In genomic region chr7:140078711-140079110, GRCm38 (mm10) we compare ENCODE assay signal across 9 mouse cellular contexts. TPM values are rescaled to one million over a fixed set of nuclear protein-coding genes. Genes with fewer than 3 reads are reported as not detected.
DNase-seq lines count a peak whose midpoint lies in the region; ATAC-seq lines count a peak whose summit lies in the region.
"Had no signal": no experiment of that assay in that cellular context is flagged by ENCODE, and none has a peak within 500 bp of the region (broad histone marks: within the 10 kb centered on the region; RNA-seq: fewer than 3 reads in every experiment).

No protein-coding gene starts in this region.

- H3K9ac ChIP-seq in limb, embryonic 11.5 days (ENCODE audit: low read length), result no peak overlapping the region
- H3K9ac ChIP-seq in neural tube, embryonic 11.5 days (ENCODE audit: low read length), result no peak overlapping the region

- no peaks in the 10 kb centered on the region for H3K9me3 ChIP-seq in limb, embryonic 11.5 days (ENCODE audit: control insufficient read depth, low read length)
- no peaks in the 10 kb centered on the region for H3K9me3 ChIP-seq in neural tube, embryonic 11.5 days (ENCODE audit: control insufficient read depth, low read length)

- H3K4me1 ChIP-seq in limb, embryonic 11.5 days (ENCODE audit: control insufficient read depth, insufficient read depth, low read length), result peaks cover 9% of the 10 kb centered on the region; the same call in 1 of the 2 replicates
- peaks cover 14% of the 10 kb centered on the region for H3K4me1 ChIP-seq in neural tube, embryonic 11.5 days (ENCODE audit: control insufficient read depth, insufficient read depth, low read length)

- ATAC-seq in limb, embryonic 11.5 days (ENCODE audit: insufficient number of reproducible peaks, low FRiP score, low TSS enrichment, low read depth), result no peak
- ATAC-seq in neural tube, embryonic 11.5 days (ENCODE audit: insufficient read depth, low FRiP score, low TSS enrichment), result no peak
- no peak for ATAC-seq in erythroid progenitor cell, adult 5-6 weeks (replicated peaks; ENCODE audit: low FRiP score, poor library complexity, severe bottlenecking)

- peak; percentile 62 for DNase-seq in kidney, adult 9 months
- no peak for DNase-seq in kidney, adult 11 months
- DNase-seq in MN1 (ENCODE audit: low spot score), result peak; percentile 88
- peak; percentile 81 for DNase-seq in cerebellum, adult 9-10 months
- DNase-seq in heart, postnatal 4 days, result peak; percentile 72
- DNase-seq in limb, embryonic 11.5 days (ENCODE audit: low spot score), result peak; percentile 86
- DNase-seq in neural tube, embryonic 11.5 days (ENCODE audit: low spot score), result peak; percentile 83

- peaks cover 31% of the 10 kb centered on the region for H3K27me3 ChIP-seq in limb, embryonic 11.5 days (ENCODE audit: control insufficient read depth, insufficient read depth, low read length)
- H3K27me3 ChIP-seq in neural tube, embryonic 11.5 days (ENCODE audit: control insufficient read depth, insufficient read depth, low read length), result peaks cover 24% of the 10 kb centered on the region

- H3K36me3 ChIP-seq in limb, embryonic 11.5 days (ENCODE audit: control insufficient read depth, insufficient read depth, low read length), result no peaks in the 10 kb centered on the region
- no peaks in the 10 kb centered on the region for H3K36me3 ChIP-seq in neural tube, embryonic 11.5 days (ENCODE audit: control insufficient read depth, insufficient read depth, low read length)

- no peak overlapping the region for H3K4me2 ChIP-seq in limb, embryonic 11.5 days (ENCODE audit: low read depth, severe bottlenecking)
- H3K4me2 ChIP-seq in neural tube, embryonic 11.5 days (ENCODE audit: low read depth), result no peak overlapping the region

- no peak overlapping the region for H3K4me3 ChIP-seq in limb, embryonic 11.5 days (ENCODE audit: low read depth, low read length)
- H3K4me3 ChIP-seq in neural tube, embryonic 11.5 days (ENCODE audit: low read depth, low read length), result no peak overlapping the region

- 7% methylated on average over 5 of the region's 5 CpGs for WGBS in limb, embryonic 11.5 days
- WGBS in neural tube, embryonic 11.5 days, result 5% methylated on average over 5 of the region's 5 CpGs

- H3K27ac ChIP-seq in limb, embryonic 11.5 days (replicated peaks; ENCODE audit: low read depth, low read length), result no peak overlapping the region
- no peak overlapping the region for H3K27ac ChIP-seq in neural tube, embryonic 11.5 days (ENCODE audit: low read depth, low read length)

RNA-seq across cellular contexts. Expression of gene Caly, which starts 3.6 kb away (rescaled TPM):
- under 1 TPM in 1 of 2 experiments, not detected in 1; 0.34 TPM for total RNA-seq in heart, postnatal 4 days (2021)
- polyA plus RNA-seq in limb, embryonic 11.5 days (2014; fragmentation: Nextera tagmentation; extraction: Ambion mirVana), result 1.6 and 2.0 TPM in 2 replicates
- polyA plus RNA-seq in neural tube, embryonic 11.5 days (2014; fragmentation: Nextera tagmentation; extraction: Ambion mirVana), result 9.4 and 11.4 TPM in 2 replicates
- not detected in 2 replicates for total RNA-seq in erythroid progenitor cell, adult 5-6 weeks (2015; ENCODE audit: low replicate concordance)
- total RNA-seq in erythroid progenitor cell, adult 5-6 weeks (2017; ENCODE audit: low replicate concordance), result not detected in 2 replicates

RNA-seq across cellular contexts. Expression of gene Prap1, which starts 14.5 kb away (rescaled TPM):
- total RNA-seq in heart, postnatal 4 days (2021), result not detected
- not detected in 2 replicates for polyA plus RNA-seq in limb, embryonic 11.5 days (2014; fragmentation: Nextera tagmentation; extraction: Ambion mirVana)
- not detected in 2 replicates for polyA plus RNA-seq in neural tube, embryonic 11.5 days (2014; fragmentation: Nextera tagmentation; extraction: Ambion mirVana)
- not detected in 2 replicates for total RNA-seq in erythroid progenitor cell, adult 5-6 weeks (2015; ENCODE audit: low replicate concordance)
- total RNA-seq in erythroid progenitor cell, adult 5-6 weeks (2017; ENCODE audit: low replicate concordance), result not detected in 2 replicates
- polyA plus RNA-seq: neural tube, embryonic 14.5 days had no signal

RNA-seq across cellular contexts. Expression of gene Fuom, which starts 23.5 kb away (rescaled TPM):
- 100 to 1,000 TPM; 106 to 119 TPM for total RNA-seq in heart, postnatal 4 days (2021)
- 16.6 and 17.4 TPM in 2 replicates for polyA plus RNA-seq in limb, embryonic 11.5 days (2014; fragmentation: Nextera tagmentation; extraction: Ambion mirVana)
- 12.8 and 13.1 TPM in 2 replicates for polyA plus RNA-seq in neural tube, embryonic 11.5 days (2014; fragmentation: Nextera tagmentation; extraction: Ambion mirVana)
- total RNA-seq in erythroid progenitor cell, adult 5-6 weeks (2015; ENCODE audit: low replicate concordance), result not detected in 2 replicates
- not detected in 2 replicates for total RNA-seq in erythroid progenitor cell, adult 5-6 weeks (2017; ENCODE audit: low replicate concordance)

RNA-seq across cellular contexts. Expression of gene Msx3, which starts 29.8 kb away (rescaled TPM):
- not detected for total RNA-seq in heart, postnatal 4 days (2021)
- polyA plus RNA-seq in limb, embryonic 11.5 days (2014; fragmentation: Nextera tagmentation; extraction: Ambion mirVana), result 0.14 TPM in 1 of 2 replicates, not detected in the other
- polyA plus RNA-seq in neural tube, embryonic 11.5 days (2014; fragmentation: Nextera tagmentation; extraction: Ambion mirVana), result 93.7 and 103 TPM in 2 replicates
- not detected in 2 replicates for total RNA-seq in erythroid progenitor cell, adult 5-6 weeks (2015; ENCODE audit: low replicate concordance)
- total RNA-seq in erythroid progenitor cell, adult 5-6 weeks (2017; ENCODE audit: low replicate concordance), result not detected in 2 replicates

RNA-seq across cellular contexts. Expression of gene Paox, which starts 36.9 kb away (rescaled TPM):
- total RNA-seq in heart, postnatal 4 days (2021), result 1 to 10 TPM; 4.5 TPM
- 18.2 and 20.0 TPM in 2 replicates for polyA plus RNA-seq in limb, embryonic 11.5 days (2014; fragmentation: Nextera tagmentation; extraction: Ambion mirVana)
- 15.6 and 16.1 TPM in 2 replicates for polyA plus RNA-seq in neural tube, embryonic 11.5 days (2014; fragmentation: Nextera tagmentation; extraction: Ambion mirVana)
- total RNA-seq in erythroid progenitor cell, adult 5-6 weeks (2015; ENCODE audit: low replicate concordance), result 6.8 TPM in 1 of 2 replicates, not detected in the other
- total RNA-seq in erythroid progenitor cell, adult 5-6 weeks (2017; ENCODE audit: low replicate concordance), result 2.0 and 2.8 TPM in 2 replicates

Comparison
In these comparisons a context has a peak if more than half of its experiments do, and no peak if none do; other contexts are left out.
1. RNA of gene Fuom, which starts 23.5 kb away (total RNA-seq): 106 to 119 TPM in heart, postnatal 4 days; not detected in erythroid progenitor cell, adult 5-6 weeks; every median in the first group is over 100 times any median in the second.